15 mouse cellular contexts compared by ENCODE assay signal in the genomic region with DNA sequence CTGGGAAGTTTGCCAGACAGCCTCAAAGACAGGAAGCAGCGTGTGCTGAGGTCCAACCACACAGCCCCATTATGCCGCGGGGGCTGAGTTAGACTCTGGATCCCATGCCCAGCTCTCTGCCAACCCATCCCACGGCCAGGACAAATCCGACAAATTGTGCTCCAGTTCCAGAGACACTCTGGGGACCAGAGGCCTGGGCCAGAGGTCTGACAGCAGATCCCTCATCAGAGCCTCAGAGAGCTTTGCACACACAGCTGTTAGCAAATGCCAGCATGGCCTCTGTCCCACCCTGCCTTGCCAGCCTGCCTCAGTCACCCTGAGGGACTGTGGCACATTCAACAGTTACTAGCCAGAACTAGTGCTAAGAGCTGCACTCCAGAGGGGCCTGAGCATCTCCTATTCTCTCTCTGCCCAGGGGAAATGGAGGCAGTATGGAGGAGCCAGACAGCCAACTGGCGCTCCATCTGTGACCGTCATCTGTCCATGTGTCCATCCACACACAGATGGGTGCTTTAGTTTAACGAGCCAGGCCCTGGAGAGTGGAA. TPM values are rescaled to one million over a fixed set of nuclear protein-coding genes. Genes with fewer than 3 reads are reported as not detected.
A peak's percentile ranks its signal among the peaks of the same experiment; 100 is the strongest.
DNase-seq lines count a peak whose midpoint lies in the region; ATAC-seq and TF ChIP-seq lines count a peak whose summit lies in the region.
"Had no signal": no experiment of that assay in that cellular context is flagged by ENCODE, and none has a peak within 500 bp of the region (broad histone marks: within the 10 kb centered on the region; RNA-seq: fewer than 3 reads in every experiment).

No protein-coding gene starts in this region.

- H3K9me3 ChIP-seq in hindbrain, embryonic 10.5 days = no peaks in the 10 kb centered on the region
- no peaks in the 10 kb centered on the region for H3K9me3 ChIP-seq in hindbrain, embryonic 14.5 days (ENCODE audit: control insufficient read depth, low read length)
- H3K9me3 ChIP-seq in forebrain, embryonic 13.5 days (replicated peaks) = no peaks in the 10 kb centered on the region

- ATAC-seq in hindbrain, embryonic 14.5 days (ENCODE audit: low FRiP score) = no peak; the same call in 1 of the 2 replicates
- ATAC-seq in forebrain, embryonic 13.5 days = peak; percentile 42; the same call in 1 of the 2 replicates
- ATAC-seq: CD4-positive, CD25-positive, alpha-beta regulatory T cell, adult 4 months had no signal

- no peaks in the 10 kb centered on the region for H3K36me3 ChIP-seq in hindbrain, embryonic 10.5 days
- H3K36me3 ChIP-seq in hindbrain, embryonic 14.5 days (replicated peaks; ENCODE audit: control insufficient read depth, insufficient read depth) = no peaks in the 10 kb centered on the region
- no peaks in the 10 kb centered on the region; the same call in 1 of the 2 replicates for H3K36me3 ChIP-seq in forebrain, embryonic 13.5 days (ENCODE audit: poor library complexity, severe bottlenecking)

- peak overlapping the region; percentile 73 for H3K27ac ChIP-seq in hindbrain, embryonic 10.5 days
- H3K27ac ChIP-seq in hindbrain, embryonic 14.5 days = no peak overlapping the region
- H3K27ac ChIP-seq in forebrain, embryonic 13.5 days = peak overlapping the region; percentile 79
- H3K27ac ChIP-seq: kidney, postnatal 0 days had no signal

- DNase-seq in hindbrain, embryonic 10.5 days (ENCODE audit: low spot score) = no peak
- no peak for DNase-seq in hindbrain, embryonic 14.5 days (ENCODE audit: low spot score)
- DNase-seq in brain, embryonic 14.5 days (ENCODE audit: low read depth) = peak; percentile 84
- DNase-seq in layer of hippocampus, postnatal 36 days = peak; percentile 54 to 60
- DNase-seq in thymus, adult 18-20 months = no peak
- no peak for DNase-seq in kidney, postnatal 4 days
- DNase-seq in testis, postnatal 10 days (ENCODE audit: low spot score) = no peak
- DNase-seq: adrenal gland, adult 2 months; lung, adult 2 months had no signal

- WGBS in hindbrain, embryonic 10.5 days = 76% methylated on average over 8 of the region's 8 CpGs
- 54% methylated on average over 8 of the region's 8 CpGs for whole genome bisulfite sequencing in hindbrain, embryonic 14.5 days
- WGBS in forebrain, embryonic 13.5 days = 64% methylated on average over 8 of the region's 8 CpGs

- H3K9ac ChIP-seq in hindbrain, embryonic 14.5 days = no peak overlapping the region
- no peak overlapping the region for H3K9ac ChIP-seq in forebrain, embryonic 13.5 days

- peaks cover 77% of the 10 kb centered on the region for H3K4me1 ChIP-seq in hindbrain, embryonic 10.5 days (replicated peaks)
- peaks cover 53% of the 10 kb centered on the region for H3K4me1 ChIP-seq in hindbrain, embryonic 14.5 days (replicated peaks; ENCODE audit: control insufficient read depth, insufficient read depth, low read length)
- peaks cover 86% of the 10 kb centered on the region for H3K4me1 ChIP-seq in forebrain, embryonic 13.5 days

- peaks cover 74% of the 10 kb centered on the region for H3K27me3 ChIP-seq in hindbrain, embryonic 10.5 days (ENCODE audit: insufficient read depth, poor library complexity, severe bottlenecking)
- H3K27me3 ChIP-seq in hindbrain, embryonic 14.5 days (ENCODE audit: control insufficient read depth, insufficient read depth, low read length) = 0 out of 2 replicates have a peak, but pooled peaks cover 2% of the 10 kb centered on the region
- H3K27me3 ChIP-seq in forebrain, embryonic 13.5 days = peaks cover 6% of the 10 kb centered on the region; the same call in 1 of the 2 replicates

- TF ChIP-seq POLR2A in brain, embryonic 14.5 days (IDR thresholded peaks at IDR 0.05; ENCODE audit: borderline replicate concordance, extremely low read depth, insufficient read depth, insufficient read length, poor library complexity, severe bottlenecking) = no peak

- H3K4me2 ChIP-seq in hindbrain, embryonic 14.5 days (replicated peaks) = no peak overlapping the region
- H3K4me2 ChIP-seq in forebrain, embryonic 13.5 days = no peak overlapping the region

- H3K4me3 ChIP-seq in hindbrain, embryonic 10.5 days = no peak overlapping the region
- H3K4me3 ChIP-seq in hindbrain, embryonic 14.5 days (replicated peaks; ENCODE audit: low read length) = no peak overlapping the region
- H3K4me3 ChIP-seq in forebrain, embryonic 13.5 days = no peak overlapping the region

- TF ChIP-seq CTCF in brain, embryonic 14.5 days (IDR thresholded peaks at IDR 0.05; ENCODE audit: borderline replicate concordance, extremely low read depth, insufficient read depth, insufficient read length) = no peak

RNA-seq across cellular contexts. Expression of a gene that starts 43.1 kb away (rescaled TPM):
- polyA plus RNA-seq in hindbrain, embryonic 10.5 days (2016; fragmentation: Nextera tagmentation; extraction: Ambion mirVana) = 3.1 and 4.0 TPM in 2 replicates
- polyA plus RNA-seq in hindbrain, embryonic 14.5 days (2014; fragmentation: Nextera tagmentation; extraction: Ambion mirVana) = 8.7 and 9.5 TPM in 2 replicates
- polyA plus RNA-seq in brain, embryonic 14.5 days (2012; rRNA removed) = 2.5 and 4.3 TPM in 2 replicates
- polyA plus RNA-seq in forebrain, embryonic 13.5 days (2015; fragmentation: Nextera tagmentation; extraction: Ambion mirVana) = 10.4 and 11.3 TPM in 2 replicates
- 10 to 100 TPM; 18.4 to 18.6 TPM for total RNA-seq in layer of hippocampus, postnatal 36 days (2021)
- total RNA-seq: granulocyte monocyte progenitor cell, adult 5-6 weeks; hematopoietic stem cell, adult 5-6 weeks; megakaryocyte-erythroid progenitor cell, adult 5-6 weeks had no signal

RNA-seq across cellular contexts. Expression of a gene that starts 57.5 kb away (rescaled TPM):
- polyA plus RNA-seq in hindbrain, embryonic 10.5 days (2016; fragmentation: Nextera tagmentation; extraction: Ambion mirVana) = 273 and 309 TPM in 2 replicates
- 231 and 234 TPM in 2 replicates for polyA plus RNA-seq in hindbrain, embryonic 14.5 days (2014; fragmentation: Nextera tagmentation; extraction: Ambion mirVana)
- 209 and 213 TPM in 2 replicates for polyA plus RNA-seq in brain, embryonic 14.5 days (2012; rRNA removed)
- polyA plus RNA-seq in forebrain, embryonic 13.5 days (2015; fragmentation: Nextera tagmentation; extraction: Ambion mirVana) = 242 and 249 TPM in 2 replicates
- total RNA-seq in layer of hippocampus, postnatal 36 days (2021) = 100 to 1,000 TPM; 282 to 286 TPM

Comparison
In these comparisons a context has a peak if more than half of its experiments do, and no peak if none do; other contexts are left out.
1. DNase-seq: peak in brain, embryonic 14.5 days (single experiment) and layer of hippocampus, postnatal 36 days (2 of 2); none in hindbrain, embryonic 10.5 days (single experiment), hindbrain, embryonic 14.5 days (single experiment), thymus, adult 18-20 months (0 of 2), kidney, postnatal 4 days (0 of 2) and testis, postnatal 10 days (single experiment).